Mouse (Mus musculus): ENCODE results near the gene Ldah. TPM values are rescaled to one million over a fixed set of nuclear protein-coding genes. Genes with fewer than 3 reads are reported as not detected.

Gene Ldah
- polyA plus RNA-seq, 1 experiment: 11.4 TPM

- Histone ChIP-seq H3K4me1 (ENCODE audit: control insufficient read depth, insufficient read depth, insufficient read length, low read length) (no peaks in the 10 kb centered on the region; the same call in 1 of the 2 replicates), H3K27ac (ENCODE audit: insufficient read depth, low read depth, low read length) (no peak overlapping the region), H3K36me3 (ENCODE audit: control insufficient read depth, insufficient read depth, low read length) (peaks cover 17% of the 10 kb centered on the region), H3K4me3 (ENCODE audit: low read depth, low read length) (no peak overlapping the region), H3K27me3 (ENCODE audit: control insufficient read depth, insufficient read depth, low read length) (no peaks in the 10 kb centered on the region)
- WGBS: 74% methylated on average over 3 of the region's 3 CpGs
- TF ChIP-seq CTCF (IDR thresholded peaks at IDR 0.05; ENCODE audit: extremely low read depth, insufficient read length, insufficient replicate concordance, low read depth, low read length) (no peak), POLR2A (IDR thresholded peaks at IDR 0.05; ENCODE audit: low read depth, low read length) (no peak)
Observed at GRCm38 (mm10) chr12:8242181-8242580, 34.3 kb downstream of the Ldah start.

GRCm38 (mm10) chr12:8244746-8245145 is 36.8 kb downstream of the Ldah start:
- H3K4me1 ChIP-seq (ENCODE audit: control insufficient read depth, insufficient read depth, insufficient read length, low read length): no peaks in the 10 kb centered on the region; the same call in 1 of the 2 replicates
- TF ChIP-seq POLR2A (IDR thresholded peaks at IDR 0.05; ENCODE audit: low read depth, low read length) (no peak), CTCF (IDR thresholded peaks at IDR 0.05; ENCODE audit: extremely low read depth, insufficient read length, insufficient replicate concordance, low read depth, low read length) (no peak)
- no peaks in the 10 kb centered on the region for H3K27me3 ChIP-seq (ENCODE audit: control insufficient read depth, insufficient read depth, low read length)
- no peak overlapping the region for H3K27ac ChIP-seq (ENCODE audit: insufficient read depth, low read depth, low read length)
- peaks cover 15% of the 10 kb centered on the region for H3K36me3 ChIP-seq (ENCODE audit: control insufficient read depth, insufficient read depth, low read length)
- H3K4me3 ChIP-seq (ENCODE audit: low read depth, low read length): no peak overlapping the region
- 55% methylated on average over 4 of the region's 4 CpGs for WGBS

GRCm38 (mm10) chr12:8260297-8260696 is 52.4 kb downstream of the Ldah start:
- TF ChIP-seq CTCF (IDR thresholded peaks at IDR 0.05; ENCODE audit: extremely low read depth, insufficient read length, insufficient replicate concordance, low read depth, low read length) (no peak), POLR2A (IDR thresholded peaks at IDR 0.05; ENCODE audit: low read depth, low read length) (no peak)
- H3K4me1 ChIP-seq (ENCODE audit: control insufficient read depth, insufficient read depth, insufficient read length, low read length): no peaks in the 10 kb centered on the region
- no peak overlapping the region for H3K4me3 ChIP-seq (ENCODE audit: low read depth, low read length)
- peaks cover 2% of the 10 kb centered on the region; the same call in 1 of the 2 replicates for H3K36me3 ChIP-seq (ENCODE audit: control insufficient read depth, insufficient read depth, low read length)
- H3K27me3 ChIP-seq (ENCODE audit: control insufficient read depth, insufficient read depth, low read length): no peaks in the 10 kb centered on the region
- WGBS: 18% methylated on average over 2 of the region's 2 CpGs
- H3K27ac ChIP-seq (ENCODE audit: insufficient read depth, low read depth, low read length): no peak overlapping the region

DNA sequence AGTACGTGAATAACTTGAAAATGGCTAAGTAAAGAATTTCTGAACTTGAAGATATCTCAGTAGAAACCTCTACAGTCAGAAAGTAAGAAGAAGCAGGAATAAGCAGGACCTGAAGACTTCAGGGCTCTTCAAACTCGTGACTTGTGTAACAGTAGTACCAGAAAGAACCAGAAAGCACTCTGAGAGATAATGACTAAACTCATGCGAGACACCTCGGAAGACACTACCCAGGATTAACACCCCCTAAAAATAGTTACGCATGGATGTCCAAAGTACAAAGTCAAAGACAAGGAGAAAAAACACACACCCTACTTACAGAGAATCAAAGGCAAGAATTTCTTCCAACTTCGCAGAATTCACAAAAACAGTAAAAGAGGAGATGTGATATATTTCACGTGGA is 58.4 kb downstream of the Ldah start:
- 87% methylated on average over 7 of the region's 7 CpGs for WGBS
- TF ChIP-seq CTCF (IDR thresholded peaks at IDR 0.05; ENCODE audit: extremely low read depth, insufficient read length, insufficient replicate concordance, low read depth, low read length) (no peak), POLR2A (IDR thresholded peaks at IDR 0.05; ENCODE audit: low read depth, low read length) (no peak)
- H3K36me3 ChIP-seq (ENCODE audit: control insufficient read depth, insufficient read depth, low read length): peaks cover 9% of the 10 kb centered on the region; the same call in 1 of the 2 replicates
- no peak overlapping the region for H3K27ac ChIP-seq (ENCODE audit: insufficient read depth, low read depth, low read length)
- H3K4me3 ChIP-seq (ENCODE audit: low read depth, low read length): no peak overlapping the region
- H3K4me1 ChIP-seq (ENCODE audit: control insufficient read depth, insufficient read depth, insufficient read length, low read length): no peaks in the 10 kb centered on the region
- no peaks in the 10 kb centered on the region for H3K27me3 ChIP-seq (ENCODE audit: control insufficient read depth, insufficient read depth, low read length)

DNA sequence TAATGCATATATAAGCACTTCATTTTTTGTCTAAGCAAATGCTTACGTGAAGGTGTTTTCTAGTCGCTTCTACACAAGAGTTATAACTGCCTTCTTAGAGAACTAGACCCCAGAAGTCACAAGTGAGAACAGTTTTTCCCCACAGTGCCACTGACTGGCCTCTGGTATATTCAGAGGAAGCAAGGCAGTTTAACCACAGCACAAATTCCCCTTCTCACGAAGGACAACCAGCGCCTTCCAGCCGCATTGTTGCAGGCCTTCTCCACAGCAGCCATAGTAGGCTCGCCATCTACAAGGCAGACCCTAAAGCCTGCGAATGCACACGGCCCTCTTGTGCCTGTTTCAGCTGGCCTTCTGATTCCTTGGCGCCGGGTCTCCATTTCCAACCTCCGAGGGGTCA is 61.7 kb downstream of the Ldah start:
- H3K36me3 ChIP-seq (ENCODE audit: control insufficient read depth, insufficient read depth, low read length): peaks cover 14% of the 10 kb centered on the region; the same call in 1 of the 2 replicates
- TF ChIP-seq POLR2A (IDR thresholded peaks at IDR 0.05; ENCODE audit: low read depth, low read length): no peak
- no peak for TF ChIP-seq CTCF (IDR thresholded peaks at IDR 0.05; ENCODE audit: extremely low read depth, insufficient read length, insufficient replicate concordance, low read depth, low read length)
- no peak overlapping the region for H3K4me3 ChIP-seq (ENCODE audit: low read depth, low read length)
- H3K4me1 ChIP-seq (ENCODE audit: control insufficient read depth, insufficient read depth, insufficient read length, low read length): no peaks in the 10 kb centered on the region
- H3K27ac ChIP-seq (ENCODE audit: insufficient read depth, low read depth, low read length): no peak overlapping the region
- 90% methylated on average over 11 of the region's 11 CpGs for WGBS
- no peaks in the 10 kb centered on the region for H3K27me3 ChIP-seq (ENCODE audit: control insufficient read depth, insufficient read depth, low read length)

DNA sequence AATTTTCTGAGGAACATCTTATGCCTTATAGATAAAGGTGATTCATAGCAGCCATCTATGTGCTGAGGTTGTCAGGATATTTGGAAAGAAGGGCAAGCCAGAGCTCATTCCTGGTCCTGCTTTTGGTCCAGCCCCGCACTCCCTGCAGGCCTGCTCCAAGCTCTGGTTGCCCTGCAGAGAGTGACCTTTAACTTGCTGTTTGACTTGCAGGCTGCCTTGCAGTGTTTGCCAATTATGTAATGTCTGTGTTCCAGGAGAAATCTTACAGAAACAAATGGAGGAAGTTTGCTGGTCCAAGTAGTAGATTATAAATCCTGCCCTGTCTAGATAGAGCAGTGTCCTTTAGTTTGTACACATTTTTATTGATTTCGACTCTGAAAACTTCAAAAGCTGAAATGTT is 63.5 kb downstream of the Ldah start:
- H3K27me3 ChIP-seq (ENCODE audit: control insufficient read depth, insufficient read depth, low read length): no peaks in the 10 kb centered on the region
- H3K27ac ChIP-seq (ENCODE audit: insufficient read depth, low read depth, low read length): no peak overlapping the region
- 63% methylated on average over 2 of the region's 2 CpGs for WGBS
- peaks cover 17% of the 10 kb centered on the region for H3K36me3 ChIP-seq (ENCODE audit: control insufficient read depth, insufficient read depth, low read length)
- no peak overlapping the region for H3K4me3 ChIP-seq (ENCODE audit: low read depth, low read length)
- no peaks in the 10 kb centered on the region for H3K4me1 ChIP-seq (ENCODE audit: control insufficient read depth, insufficient read depth, insufficient read length, low read length)
- TF ChIP-seq CTCF (IDR thresholded peaks at IDR 0.05; ENCODE audit: extremely low read depth, insufficient read length, insufficient replicate concordance, low read depth, low read length) (no peak), POLR2A (IDR thresholded peaks at IDR 0.05; ENCODE audit: low read depth, low read length) (no peak)

GRCm38 (mm10) chr12:8273471-8274171 is 65.7 kb downstream of the Ldah start:
- no peak overlapping the region for H3K27ac ChIP-seq (ENCODE audit: insufficient read depth, low read depth, low read length)
- 78% methylated on average over 6 of the region's 6 CpGs for WGBS
- H3K4me1 ChIP-seq (ENCODE audit: control insufficient read depth, insufficient read depth, insufficient read length, low read length): no peaks in the 10 kb centered on the region
- H3K36me3 ChIP-seq (ENCODE audit: control insufficient read depth, insufficient read depth, low read length): peaks cover 21% of the 10 kb centered on the region
- TF ChIP-seq CTCF (IDR thresholded peaks at IDR 0.05; ENCODE audit: extremely low read depth, insufficient read length, insufficient replicate concordance, low read depth, low read length) (no peak), POLR2A (IDR thresholded peaks at IDR 0.05; ENCODE audit: low read depth, low read length) (no peak)
- H3K4me3 ChIP-seq (ENCODE audit: low read depth, low read length): no peak overlapping the region
- H3K27me3 ChIP-seq (ENCODE audit: control insufficient read depth, insufficient read depth, low read length): no peaks in the 10 kb centered on the region
